Mouse (Mus musculus) C2C12 (cell line): ENCODE results near the gene Nkain4. TPM values are rescaled to one million over a fixed set of nuclear protein-coding genes. Genes with fewer than 3 reads are reported as not detected.

ENCODE experiments used
- H3K27me3 ChIP-seq: one replicate; pipeline ENCODE4 v1.6.1; 2011; ENCODE audit not compliant: control insufficient read depth, insufficient read depth, insufficient read length
- H3K36me3 ChIP-seq: one replicate; pipeline ENCODE4 v1.6.1; 2011; ENCODE audit not compliant: control insufficient read depth, insufficient read depth
- H3K4me3 ChIP-seq: one replicate; pipeline ENCODE4 v1.5.1; 2011; ENCODE audit warnings: mild to moderate bottlenecking, control low read depth; ENCODE audit not compliant: poor library complexity, insufficient read depth, severe bottlenecking
- H3K79me2 ChIP-seq: one replicate; pipeline ENCODE4 v1.6.1; 2011; ENCODE audit not compliant: control insufficient read depth, insufficient read depth
- H3K79me3 ChIP-seq: one replicate; pipeline ENCODE4 v1.6.1; 2011; ENCODE audit warnings: low read depth, control low read depth
- H3ac ChIP-seq: one replicate; pipeline ENCODE3; 2011; ENCODE audit warnings: low read depth; ENCODE audit not compliant: control insufficient read depth, insufficient read length
- CEBPB ChIP-seq: IDR thresholded peaks from one replicate; pipeline ENCODE4 v1.6.1; 2011; ENCODE audit warnings: low read depth, mild to moderate bottlenecking, control low read depth, moderate library complexity
- CTCF ChIP-seq: IDR thresholded peaks from one replicate; pipeline ENCODE4 v1.5.1; 2011; ENCODE audit not compliant: control insufficient read depth, insufficient read depth, insufficient read length
- FOSL1 ChIP-seq: IDR thresholded peaks from one replicate; pipeline ENCODE4 v1.8.0; 2011; ENCODE audit warnings: mild to moderate bottlenecking, low read length; ENCODE audit not compliant: poor library complexity, insufficient read depth, severe bottlenecking
- MAX ChIP-seq: IDR thresholded peaks from one replicate; pipeline ENCODE4 v1.6.1; 2011; ENCODE audit warnings: mild to moderate bottlenecking, control low read depth
- MYOD1 ChIP-seq: IDR thresholded peaks from one replicate; pipeline ENCODE4 v1.6.1; 2011; ENCODE audit warnings: low read depth; ENCODE audit not compliant: control insufficient read depth, insufficient read length
- MYOG ChIP-seq: IDR thresholded peaks from one replicate; pipeline ENCODE4 v1.6.1; 2011; ENCODE audit not compliant: control insufficient read depth, insufficient read length; ENCODE audit errors: extremely low read depth
- USF1 ChIP-seq: IDR thresholded peaks from one replicate; pipeline ENCODE4 v1.6.1; 2011; ENCODE audit warnings: low read depth, mild to moderate bottlenecking, control low read depth, moderate library complexity
- microRNA-seq: library from miRNA; unstranded; fragments of <30 nt; microRNA quantifications from one replicate; pipeline ENCODE4, GENCODE M21; 2019; ENCODE audit warnings: borderline microRNAs expressed
- polyA plus RNA-seq: library from polyadenylated mRNA; unstranded; fragments of >200 nt; fragmentation: generic; extraction: Trizol; gene quantifications from one replicate; pipeline ENCODE4 v1.2.1, GENCODE M21; 2012; ENCODE audit warnings: missing spikeins

Gene Nkain4
- polyA plus RNA-seq, 1 experiment, result not detected

DNA sequence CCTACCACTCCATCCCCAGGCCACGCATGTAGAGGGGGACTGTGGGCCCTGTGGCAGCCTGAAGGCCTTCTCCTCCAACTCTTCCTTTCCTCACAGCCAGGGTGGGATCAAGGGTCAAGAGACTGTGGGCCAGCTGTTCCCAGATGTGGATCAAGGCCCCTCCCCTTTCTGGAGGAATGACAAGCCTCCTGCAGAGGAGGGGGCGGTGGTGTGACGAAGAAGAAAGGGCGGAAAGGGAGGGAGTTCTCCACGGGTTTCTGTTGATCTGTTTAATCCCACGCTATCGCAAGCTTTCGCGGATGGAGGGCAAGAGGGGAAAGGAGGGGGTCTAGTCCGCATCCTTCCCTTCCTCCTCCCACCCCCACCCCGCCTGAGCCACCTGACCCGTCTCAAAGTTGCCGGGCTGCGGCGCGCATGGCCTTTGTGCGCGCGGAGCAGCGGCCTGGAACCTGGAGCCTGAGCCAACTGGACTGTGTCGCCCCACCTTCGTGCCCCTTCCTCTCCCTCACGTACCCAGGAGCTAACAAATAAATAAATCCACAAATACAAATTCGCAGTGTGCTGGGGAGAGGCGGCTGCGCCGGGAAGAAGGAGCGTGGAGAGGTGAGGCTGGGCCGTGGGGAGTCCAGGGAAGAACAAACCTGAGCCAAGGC, 64.0 kb downstream of the Nkain4 start:
- no peak overlapping the region for H3ac ChIP-seq
- H3K79me3 ChIP-seq, result no peaks in the 10 kb centered on the region
- H3K36me3 ChIP-seq, result no peaks in the 10 kb centered on the region
- H3K4me3 ChIP-seq, result no peak overlapping the region
- no peaks in the 10 kb centered on the region for H3K79me2 ChIP-seq
- TF ChIP-seq CEBPB (no peak), MYOD1 (no peak), USF1 (no peak), MAX (no peak), FOSL1 (no peak), CTCF (no peak), MYOG (no peak)
- H3K27me3 ChIP-seq, result peaks cover 67% of the 10 kb centered on the region

DNA sequence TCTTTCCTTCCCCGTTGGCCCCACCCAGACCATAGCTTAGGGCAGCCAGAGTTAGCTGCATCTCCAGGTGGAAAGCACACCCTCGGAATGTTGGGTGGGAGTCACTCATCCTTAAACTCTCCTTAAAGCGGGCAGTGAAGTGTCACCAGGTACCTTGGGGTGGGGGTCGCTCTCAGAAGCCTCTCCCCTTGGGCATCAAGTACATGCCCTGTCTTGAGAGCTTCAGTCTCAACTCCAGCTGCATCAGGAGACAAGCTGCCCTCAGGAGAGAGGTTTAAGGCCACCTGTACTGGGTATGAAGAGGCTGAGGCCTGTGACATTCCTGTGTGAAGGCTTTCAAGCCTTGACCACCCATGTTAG, 64.6 kb downstream of the Nkain4 start:
- Histone ChIP-seq H3K27me3 (peaks cover 67% of the 10 kb centered on the region), H3K79me2 (no peaks in the 10 kb centered on the region), H3K36me3 (no peaks in the 10 kb centered on the region), H3K4me3 (no peak overlapping the region), H3K79me3 (no peaks in the 10 kb centered on the region), H3ac (no peak overlapping the region)
- TF ChIP-seq MYOD1 (no peak), FOSL1 (no peak), CTCF (no peak), USF1 (no peak), MAX (no peak), MYOG (no peak), CEBPB (no peak)

DNA sequence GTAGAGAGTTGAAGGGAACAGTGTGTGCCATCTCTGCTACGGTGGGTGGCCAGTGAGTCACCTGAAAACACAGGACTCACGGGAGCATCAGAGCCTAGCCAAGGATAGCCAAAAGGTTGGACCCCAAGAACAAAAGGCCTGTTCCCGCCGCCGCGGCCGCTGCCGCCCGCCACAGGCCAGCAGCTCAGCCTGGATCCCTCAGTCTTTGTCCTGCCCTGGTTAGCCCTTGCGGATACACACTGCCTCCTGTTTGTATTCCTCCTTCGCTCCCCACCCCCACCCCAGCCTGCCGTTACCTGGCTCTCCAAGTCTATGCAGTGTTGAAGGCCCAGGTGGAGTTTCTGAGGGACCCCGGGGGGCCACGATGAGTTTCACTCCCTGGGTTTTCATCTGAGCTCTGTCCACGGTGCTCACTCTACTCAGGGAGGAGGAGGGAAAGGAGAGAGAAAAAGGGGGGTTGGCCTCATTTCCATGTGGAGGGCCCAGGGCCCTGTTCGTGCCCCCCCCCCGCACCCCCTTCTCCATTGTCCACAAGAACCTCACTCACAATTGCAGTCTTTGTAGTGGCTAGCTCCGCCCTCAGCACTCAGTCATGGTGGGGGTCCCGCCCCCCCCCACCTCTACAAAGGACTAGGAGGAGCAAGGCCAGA, 65.1 kb downstream of the Nkain4 start:
- H3K27me3 ChIP-seq, result peaks cover 63% of the 10 kb centered on the region
- H3K36me3 ChIP-seq, result no peaks in the 10 kb centered on the region
- H3K79me3 ChIP-seq, result no peaks in the 10 kb centered on the region
- no peaks in the 10 kb centered on the region for H3K79me2 ChIP-seq
- TF ChIP-seq MYOD1, result no peak
- no peak for TF ChIP-seq FOSL1
- TF ChIP-seq USF1, result no peak
- TF ChIP-seq MAX, result no peak
- no peak for TF ChIP-seq CTCF
- no peak for TF ChIP-seq CEBPB
- no peak overlapping the region for H3K4me3 ChIP-seq
- no peak overlapping the region for H3ac ChIP-seq

DNA sequence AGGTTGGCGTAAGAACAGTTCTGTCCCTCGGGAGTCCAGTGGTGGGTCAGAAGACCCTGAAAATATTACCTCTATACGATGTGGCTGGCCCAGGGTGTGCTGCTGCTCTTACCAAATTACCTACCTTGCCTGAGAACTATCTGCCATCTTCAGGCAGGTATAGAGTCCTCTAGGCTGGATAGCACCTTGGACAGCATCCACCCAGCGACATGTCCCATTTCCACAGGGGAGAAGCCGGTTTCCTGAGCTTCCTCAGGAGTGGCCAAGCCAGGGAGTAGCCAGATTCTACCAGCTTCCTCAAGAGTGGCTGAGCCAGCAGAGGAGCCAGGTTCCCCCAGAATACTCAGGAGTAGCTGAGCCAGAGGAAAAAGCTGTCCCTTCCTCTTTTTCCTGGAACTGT, 69.2 kb downstream of the Nkain4 start:
- TF ChIP-seq CTCF, result no peak
- no peak for TF ChIP-seq USF1
- TF ChIP-seq MYOG, result no peak
- no peak for TF ChIP-seq MYOD1
- TF ChIP-seq FOSL1, result no peak
- no peak for TF ChIP-seq CEBPB
- TF ChIP-seq MAX, result no peak
- no peaks in the 10 kb centered on the region for H3K79me3 ChIP-seq
- H3K27me3 ChIP-seq, result peaks cover 22% of the 10 kb centered on the region
- no peak overlapping the region for H3ac ChIP-seq
- H3K4me3 ChIP-seq, result no peak overlapping the region
- H3K79me2 ChIP-seq, result no peaks in the 10 kb centered on the region
- H3K36me3 ChIP-seq, result no peaks in the 10 kb centered on the region

Small RNAs within 50 kb of the gene (microRNA-seq; reads per million reads assigned to microRNA genes)
- 0.28 reads per million for gene Mir124a-3

Other genes with a start within 250 kb of the Nkain4 start
- gene Dido1, start 244.7 kb downstream of the Nkain4 start, polyA plus RNA-seq, result 11.0 TPM
- gene Gid8, start 244.6 kb downstream of the Nkain4 start, polyA plus RNA-seq, result 35.5 TPM
- 0.04 TPM for gene Slc17a9, start 229.4 kb downstream of the Nkain4 start, polyA plus RNA-seq
- 0.01 TPM for gene Bhlhe23, start 177.8 kb downstream of the Nkain4 start, polyA plus RNA-seq
- 33.4 TPM for gene Ythdf1, start 33.8 kb downstream of the Nkain4 start, polyA plus RNA-seq
- gene Birc7, start 25.7 kb downstream of the Nkain4 start, polyA plus RNA-seq, result not detected
- gene Arfgap1, start 12.5 kb upstream of the Nkain4 start, polyA plus RNA-seq, result 46.6 TPM
- gene Col20a1, start 31.8 kb upstream of the Nkain4 start, polyA plus RNA-seq, result 0.07 TPM
- gene Chrna4, start 88.8 kb upstream of the Nkain4 start, polyA plus RNA-seq, result not detected
- not detected for gene Kcnq2, start 180.6 kb upstream of the Nkain4 start, polyA plus RNA-seq
- gene Eef1a2, start 202.3 kb upstream of the Nkain4 start, polyA plus RNA-seq, result 0.02 TPM
- 43.4 TPM for gene Ppdpf, start 232.5 kb upstream of the Nkain4 start, polyA plus RNA-seq
- not detected for gene Ptk6, start 248.1 kb upstream of the Nkain4 start, polyA plus RNA-seq